Mouse (Mus musculus) hematopoietic stem cell, adult 5-6 weeks (primary cell): Measurements from ENCODE around the gene Igdcc4. TPM values are rescaled to one million over a fixed set of nuclear protein-coding genes. Genes with fewer than 3 reads are reported as not detected.

Experiments
- ATAC-seq, 2 experiments: fragments of 125-278 bp in 1 of 2; replicated peaks in 1 of 2; 2 replicates each; pipeline ENCODE4 v1.8.0; 2016 to 2017; ENCODE audit warnings: inconsistent platforms in 2 of 2, mild to moderate bottlenecking in 2 of 2, moderate number of reproducible peaks in 2 of 2, low read depth in 1 of 2, moderate TSS enrichment in 1 of 2; ENCODE audit not compliant: low FRiP score in 2 of 2, poor library complexity in 2 of 2, severe bottlenecking in 2 of 2, insufficient read depth in 1 of 2, low TSS enrichment in 1 of 2
- total RNA-seq: library from RNA; stranded (forward); fragments of 172-1452, 232-1000 nt; gene quantifications from 2 replicates; pipeline ENCODE4 v1.2.3, GENCODE M21; 2017

Igdcc4 gene
- total RNA-seq, 1 experiment from 2014 or later: 1.4 TPM

DNA sequence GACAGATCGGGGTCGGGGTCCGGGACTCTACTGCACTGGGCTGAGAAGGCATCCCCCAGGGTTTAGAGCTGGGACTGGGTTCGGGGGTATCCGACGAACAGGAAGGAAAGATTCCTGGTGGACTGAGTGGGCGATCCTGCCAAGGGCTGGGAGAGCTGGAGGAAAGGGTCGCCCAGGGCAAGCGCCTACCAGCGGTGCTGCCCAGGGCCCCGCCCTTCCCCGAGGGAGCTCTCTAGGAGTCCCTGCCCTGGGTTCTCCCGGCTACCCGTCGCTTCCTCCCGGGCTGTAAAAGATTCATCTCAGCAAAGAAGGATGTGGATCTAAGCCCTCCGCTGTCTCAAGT is 40.7 kb downstream of the Igdcc4 start:
- ATAC-seq: 0 out of 4 replicates have a peak, but pooled peaks of 1 of the 2 experiments have one; percentile 29

DNA sequence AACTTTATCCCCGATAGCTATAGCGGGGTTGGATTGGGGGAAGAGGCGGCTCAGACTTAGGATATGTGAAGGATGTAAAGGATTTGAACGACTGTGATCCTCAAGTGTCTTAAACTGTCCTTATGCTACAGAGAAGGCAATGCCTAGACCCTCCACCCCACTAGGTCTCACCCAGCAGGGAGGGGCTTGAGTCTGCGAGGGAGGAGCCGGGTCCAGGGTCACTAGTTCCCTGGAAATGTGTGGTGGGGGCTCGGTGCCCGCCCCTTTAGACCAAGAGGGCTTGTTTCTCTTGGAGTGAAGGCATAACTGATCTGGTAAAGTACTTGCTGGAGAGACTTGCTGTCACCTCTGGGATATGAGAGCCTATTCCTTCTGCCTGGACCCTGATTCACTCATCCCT is 41.1 kb downstream of the Igdcc4 start:
- ATAC-seq: no peak

DNA sequence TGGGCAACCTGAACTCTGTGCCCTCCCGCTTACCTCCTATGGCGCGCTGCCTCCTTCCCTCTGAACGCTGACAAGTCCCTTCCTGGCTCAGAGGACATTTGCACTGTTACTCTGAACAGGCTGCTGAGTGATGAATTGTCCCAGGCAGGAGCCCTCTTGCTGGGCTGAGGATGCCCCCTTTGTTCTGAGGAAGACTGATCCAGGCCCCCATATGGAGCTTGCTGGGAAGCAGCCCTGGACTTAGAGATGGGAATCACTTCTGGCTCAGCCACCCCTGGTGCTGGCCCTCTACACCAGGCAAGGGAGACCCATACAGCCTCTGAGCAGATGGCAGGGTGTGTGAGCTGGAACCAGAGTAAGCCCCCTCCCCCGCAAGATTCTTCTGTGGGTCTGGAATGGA is 44.7 kb downstream of the Igdcc4 start:
- no peak for ATAC-seq

DNA sequence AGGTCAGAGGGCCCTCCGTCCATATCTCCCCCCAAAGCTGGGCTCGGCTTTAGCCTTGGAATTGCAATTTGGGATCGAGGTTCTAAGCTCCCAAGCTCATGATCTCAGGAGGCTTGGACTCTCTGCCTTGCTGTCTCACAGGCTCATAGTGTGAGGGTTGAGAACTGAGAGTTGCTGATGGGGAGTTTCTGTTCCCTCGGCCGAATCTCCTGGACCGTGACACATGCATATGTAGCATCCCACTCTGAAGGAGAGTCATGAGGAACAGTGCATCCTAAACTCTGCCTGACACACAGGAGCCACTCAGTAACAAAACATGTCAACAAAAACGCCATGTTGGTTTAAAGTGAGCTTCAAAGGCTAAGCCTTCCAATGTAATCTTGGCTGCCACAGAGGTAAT is 47.2 kb downstream of the Igdcc4 start:
- no peak for ATAC-seq

DNA sequence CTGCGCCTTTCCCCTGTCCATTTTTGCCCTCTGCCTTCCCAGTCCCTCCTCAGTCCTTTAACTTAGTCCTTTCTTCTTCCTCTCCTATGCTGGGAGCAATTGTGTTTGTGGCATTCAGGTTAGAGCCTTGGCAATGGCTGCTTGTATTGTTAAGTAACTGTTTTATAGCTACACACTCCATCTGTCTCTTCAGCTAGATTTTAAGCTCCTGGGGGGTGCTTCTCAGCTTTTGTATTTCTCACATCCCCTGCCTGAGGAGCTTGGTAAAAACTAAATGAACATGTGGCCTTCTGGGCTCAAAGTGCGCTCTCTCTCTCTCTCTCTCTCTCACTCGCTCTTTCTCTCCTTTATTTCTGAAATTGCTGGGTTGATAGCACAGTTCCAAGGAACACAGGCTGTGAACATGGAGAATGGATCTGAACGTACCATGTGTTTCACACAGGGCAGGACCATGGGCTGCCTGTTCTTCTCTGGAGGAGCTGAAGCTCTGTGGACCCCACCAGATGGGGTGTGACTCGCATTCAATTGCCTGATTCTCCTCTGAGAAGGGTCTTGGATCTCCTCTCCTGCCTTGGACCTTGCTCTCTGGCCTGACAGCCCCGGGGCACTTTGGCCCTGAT is 51.5 kb downstream of the Igdcc4 start:
- no peak for ATAC-seq

DNA sequence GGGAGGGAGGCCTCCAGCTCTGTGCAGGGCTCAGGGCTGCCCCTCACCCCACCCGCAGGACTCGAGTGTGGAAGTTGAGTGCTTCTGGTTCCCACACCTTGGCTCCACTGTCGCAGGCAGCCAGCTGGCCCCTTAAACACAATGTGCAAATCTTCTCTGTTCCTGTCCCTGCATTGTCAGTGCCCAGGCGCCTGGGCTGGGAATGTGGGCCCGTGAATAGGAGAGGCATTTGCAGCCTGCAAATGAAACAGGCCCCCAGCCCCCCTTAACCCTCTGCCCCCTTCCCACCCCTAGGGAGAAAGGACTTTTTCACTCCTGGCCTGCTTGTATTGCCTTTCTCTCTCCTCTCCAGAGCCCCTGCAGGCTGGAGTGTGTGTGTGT is 52.0 kb downstream of the Igdcc4 start:
- no peak for ATAC-seq

DNA sequence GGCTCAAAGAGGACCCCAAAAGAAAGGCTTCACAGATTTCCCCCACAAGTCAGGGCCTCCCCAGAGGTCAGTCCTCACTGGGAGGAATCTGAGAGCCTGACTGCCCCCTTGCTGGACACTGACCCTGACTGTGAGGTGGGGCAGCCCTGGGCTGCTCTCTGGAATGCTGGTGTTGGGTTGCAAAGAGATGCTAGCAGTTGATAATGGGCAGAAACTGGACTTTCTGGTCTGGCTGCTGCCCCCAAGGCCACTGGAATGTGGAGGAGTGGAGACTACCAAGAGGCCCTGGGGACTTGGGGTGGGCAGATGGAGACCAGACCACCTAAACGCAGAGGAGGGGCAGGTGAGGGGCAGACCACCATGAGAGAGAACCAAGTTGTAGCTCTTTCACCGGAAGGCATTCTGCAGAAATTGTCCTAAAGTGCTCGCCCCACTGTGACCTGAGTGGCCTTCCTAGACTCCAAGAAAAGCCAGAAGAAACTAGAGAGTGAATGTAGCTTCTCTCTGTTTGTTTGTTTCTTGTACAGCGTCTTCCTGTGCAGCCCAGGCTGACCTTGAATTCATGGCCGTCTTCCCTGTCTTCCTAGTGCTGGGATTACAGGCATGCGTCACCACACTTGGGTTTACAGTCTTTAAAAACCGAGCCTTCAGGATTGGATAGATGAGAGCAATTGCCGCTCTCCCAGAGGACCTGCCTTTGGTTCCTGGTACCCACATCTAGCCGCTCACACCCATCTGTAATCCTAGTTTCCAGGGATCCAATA is 53.6 kb downstream of the Igdcc4 start:
- ATAC-seq: no peak

DNA sequence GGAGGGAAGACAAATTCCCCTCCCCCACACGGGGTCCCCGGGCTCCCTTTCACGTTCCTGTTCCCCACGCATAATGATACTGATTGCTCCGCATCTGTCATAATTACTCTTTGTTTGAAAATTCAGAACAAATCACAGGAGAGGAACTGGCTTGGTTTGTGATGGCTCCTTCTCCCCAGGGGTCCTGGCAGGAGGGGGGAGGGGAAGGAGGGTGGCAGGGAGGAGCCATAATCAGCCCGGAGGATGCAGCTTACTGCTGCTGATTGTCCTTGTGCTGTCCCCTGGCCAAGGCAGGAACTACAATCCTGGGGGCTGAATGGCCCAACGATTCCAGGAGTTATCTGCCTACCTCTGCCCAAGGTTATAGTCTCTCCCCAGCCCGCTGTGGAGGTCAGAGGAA is 55.3 kb downstream of the Igdcc4 start:
- ATAC-seq: no peak; a peak in 1 of 4 replicates

DNA sequence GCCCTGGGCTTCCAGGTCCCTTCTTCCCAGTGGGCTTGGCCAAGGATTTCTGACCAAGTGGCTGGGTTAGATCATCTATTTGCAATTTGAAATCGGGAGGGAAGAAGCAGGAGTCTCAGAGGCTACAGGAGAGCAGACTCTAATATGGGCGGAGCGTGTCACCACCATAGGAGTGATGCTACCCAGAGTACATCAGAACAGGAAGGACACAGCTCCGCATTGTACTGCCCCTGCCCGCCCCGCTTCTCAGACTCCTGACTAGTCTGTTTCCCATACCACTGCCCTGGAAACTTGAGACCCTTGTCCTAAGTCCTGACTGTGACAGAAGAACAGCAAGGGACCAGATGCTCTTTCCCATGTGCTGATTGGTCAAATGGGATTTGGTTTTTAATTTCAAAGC is 56.3 kb downstream of the Igdcc4 start:
- no peak for ATAC-seq

DNA sequence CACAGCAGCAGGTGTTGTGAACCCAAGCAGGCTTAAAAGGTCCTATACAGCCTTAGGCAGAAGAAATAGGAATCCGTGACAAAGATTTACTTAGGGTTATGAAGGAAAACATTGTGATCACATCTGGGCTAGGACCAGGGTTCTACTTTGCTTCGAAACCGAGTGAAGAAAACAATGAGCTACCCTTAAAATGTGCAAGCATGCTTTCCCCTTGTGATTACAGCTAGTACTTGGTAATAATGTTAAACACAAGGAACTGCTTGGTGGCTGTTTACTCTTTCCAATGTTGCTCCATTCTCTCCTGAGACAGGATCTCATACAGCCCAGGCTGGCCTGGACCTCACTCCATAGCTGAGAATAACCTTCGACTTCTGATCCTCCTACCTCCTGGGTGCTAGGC is 59.9 kb downstream of the Igdcc4 start:
- ATAC-seq: no peak

DNA sequence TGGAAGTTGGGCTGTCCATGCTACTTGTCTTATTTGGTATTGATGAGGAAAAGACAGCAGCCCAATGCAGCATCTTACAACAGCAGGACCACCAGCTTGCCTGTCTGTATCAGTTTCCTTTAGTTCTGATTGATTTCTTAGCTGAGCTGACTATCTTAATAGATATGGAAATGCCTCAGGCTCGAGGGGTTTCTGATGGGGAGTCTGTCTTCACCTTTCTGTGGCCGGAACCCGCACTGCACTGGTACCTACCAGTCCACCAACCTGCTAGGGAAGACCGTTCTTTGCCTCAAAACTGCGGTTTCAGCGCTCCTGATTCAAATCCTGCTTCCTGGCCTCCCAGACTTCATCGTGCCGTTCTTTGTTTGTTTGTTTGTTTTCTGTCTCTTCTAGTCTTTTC is 60.6 kb downstream of the Igdcc4 start:
- ATAC-seq: no peak

DNA sequence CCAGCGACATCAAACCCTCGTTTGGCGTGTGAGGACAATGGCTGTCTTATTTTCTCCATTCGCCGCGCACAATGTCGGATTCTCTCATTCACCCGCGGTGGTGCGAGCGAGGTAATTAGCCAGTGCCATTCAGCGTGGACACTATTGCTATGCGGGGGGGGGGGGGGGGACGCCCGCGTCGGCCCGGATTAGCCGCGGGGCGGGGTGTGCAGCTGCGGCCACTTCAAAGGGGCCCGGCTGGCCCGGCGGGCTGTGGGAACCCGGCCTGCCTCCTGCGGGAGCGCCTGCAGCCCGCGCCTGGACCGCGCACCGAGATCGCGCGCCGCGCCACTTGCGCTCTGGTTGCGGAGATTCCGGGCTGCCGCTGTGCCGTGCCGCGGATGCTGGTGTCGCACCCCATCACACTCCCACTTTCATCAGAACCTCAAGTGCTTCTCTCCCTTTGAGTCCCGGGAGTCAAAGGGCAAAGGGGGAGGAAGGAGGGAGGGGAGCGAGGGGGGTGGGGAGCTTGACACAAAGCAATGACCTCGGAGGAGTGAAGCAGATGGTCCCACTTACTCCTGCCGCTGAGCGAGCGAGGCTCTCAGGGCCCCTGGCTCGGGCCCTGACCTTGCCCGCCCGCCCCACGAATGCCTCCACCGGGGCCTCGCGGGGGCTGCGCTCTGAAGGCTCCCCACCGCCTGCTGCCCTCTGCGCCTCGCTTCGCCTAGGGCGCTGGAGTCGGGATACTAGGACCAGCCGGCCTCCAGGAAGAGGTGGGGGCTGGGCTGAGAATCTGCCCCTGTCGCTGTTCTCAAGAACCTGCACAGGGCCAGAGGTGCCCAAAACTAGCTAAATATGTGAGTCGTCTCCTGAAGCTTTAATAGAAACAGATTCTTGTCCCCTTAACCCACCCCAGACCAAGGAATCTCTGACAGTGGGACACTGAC is 61.7 kb downstream of the Igdcc4 start:
- no peak for ATAC-seq

DNA sequence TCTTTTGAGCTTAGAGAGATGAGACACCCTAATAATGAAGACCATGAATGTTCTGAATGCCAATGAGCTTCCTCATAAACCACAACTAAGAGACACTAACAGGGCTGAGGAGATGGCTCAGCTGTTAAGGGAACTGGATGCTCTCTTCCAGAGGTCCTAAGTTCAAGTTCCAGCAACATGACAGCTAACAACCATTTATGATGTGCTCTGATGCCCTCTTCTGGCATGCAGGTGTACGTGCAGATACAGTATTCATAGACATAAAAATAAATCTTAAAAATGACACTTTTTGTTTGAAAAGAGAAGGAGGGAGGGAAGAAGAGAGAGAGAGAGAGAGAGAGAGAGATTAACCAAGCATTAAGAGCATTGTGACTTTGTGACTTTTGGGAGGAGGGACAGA is 63.6 kb downstream of the Igdcc4 start:
- ATAC-seq: no peak

DNA sequence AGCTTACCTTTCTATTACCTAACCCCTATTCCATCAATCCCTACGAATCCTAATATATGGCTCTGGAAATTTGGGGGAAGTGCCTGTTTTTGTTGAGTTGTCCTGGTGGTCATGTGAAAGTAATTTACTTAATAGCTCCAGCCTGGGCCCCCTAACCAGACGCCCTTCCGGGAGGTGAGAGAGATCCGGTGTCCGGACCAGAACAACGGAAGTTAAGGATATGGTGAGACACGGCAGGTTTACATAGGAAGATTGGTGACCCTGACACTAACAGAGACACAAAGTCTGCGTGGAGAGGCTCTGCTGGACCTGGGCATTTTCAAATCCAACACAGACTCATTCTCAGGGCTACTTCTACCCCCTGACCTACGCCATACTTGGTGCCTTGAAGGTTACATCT is 65.1 kb downstream of the Igdcc4 start:
- no peak for ATAC-seq

DNA sequence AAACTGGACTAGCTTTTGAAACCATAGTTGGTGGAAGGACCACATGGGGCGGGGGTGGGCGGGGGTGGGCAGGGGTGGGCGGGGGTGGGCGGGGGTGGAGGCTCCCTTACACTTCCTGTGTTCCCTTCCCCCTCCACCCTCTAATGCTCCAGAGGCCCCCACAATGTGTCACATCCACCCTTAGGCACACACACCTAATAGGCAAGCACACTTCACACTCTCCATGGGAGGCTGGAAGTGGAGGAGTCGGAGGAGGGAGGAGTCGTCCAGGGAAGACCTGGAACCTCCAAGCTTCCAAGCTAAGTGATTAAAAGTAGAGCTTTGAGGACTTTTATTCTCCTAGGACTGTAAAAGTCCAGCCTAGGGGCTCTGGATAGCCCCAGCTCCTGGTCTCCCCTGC is 67.2 kb downstream of the Igdcc4 start:
- no peak for ATAC-seq

DNA sequence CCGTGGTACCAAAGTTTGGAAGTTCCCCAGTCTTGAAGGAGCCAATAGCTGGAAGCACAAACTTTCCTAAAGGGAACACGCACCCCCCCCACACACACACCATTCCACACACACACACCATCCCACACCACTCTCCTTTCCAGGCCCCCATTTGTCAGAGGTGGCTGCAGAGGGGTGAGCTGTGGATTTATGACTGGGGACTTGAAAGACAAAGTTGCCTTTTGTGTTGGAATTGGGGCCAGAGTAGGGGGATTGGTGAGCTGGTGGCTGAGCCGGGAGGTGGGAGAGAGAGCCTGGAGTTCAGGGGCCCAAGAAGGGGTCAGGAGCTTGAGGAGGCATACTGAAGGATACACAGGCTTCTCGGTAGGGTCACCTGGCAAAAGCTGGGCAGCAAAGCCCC is 67.7 kb downstream of the Igdcc4 start:
- no peak for ATAC-seq

DNA sequence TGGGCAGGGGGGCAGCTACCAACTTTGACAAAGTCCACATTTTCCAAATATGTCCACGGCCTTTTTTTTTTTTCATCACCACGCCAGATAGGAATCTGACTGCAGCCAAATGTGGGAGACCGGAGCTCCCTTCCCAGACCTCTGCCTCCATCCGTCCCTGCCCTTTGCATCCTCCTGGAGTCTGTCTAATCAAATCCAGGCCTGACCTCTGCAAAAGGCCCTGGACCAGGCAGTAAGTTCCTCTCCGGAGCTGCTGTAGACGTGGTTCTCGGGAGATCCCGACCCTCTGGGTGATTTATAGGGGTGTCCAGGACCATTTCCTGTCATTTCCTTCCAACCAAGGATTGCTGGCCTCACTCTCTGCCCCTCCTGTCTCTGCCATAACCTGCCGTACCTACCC is 71.4 kb downstream of the Igdcc4 start:
- ATAC-seq: no peak

DNA sequence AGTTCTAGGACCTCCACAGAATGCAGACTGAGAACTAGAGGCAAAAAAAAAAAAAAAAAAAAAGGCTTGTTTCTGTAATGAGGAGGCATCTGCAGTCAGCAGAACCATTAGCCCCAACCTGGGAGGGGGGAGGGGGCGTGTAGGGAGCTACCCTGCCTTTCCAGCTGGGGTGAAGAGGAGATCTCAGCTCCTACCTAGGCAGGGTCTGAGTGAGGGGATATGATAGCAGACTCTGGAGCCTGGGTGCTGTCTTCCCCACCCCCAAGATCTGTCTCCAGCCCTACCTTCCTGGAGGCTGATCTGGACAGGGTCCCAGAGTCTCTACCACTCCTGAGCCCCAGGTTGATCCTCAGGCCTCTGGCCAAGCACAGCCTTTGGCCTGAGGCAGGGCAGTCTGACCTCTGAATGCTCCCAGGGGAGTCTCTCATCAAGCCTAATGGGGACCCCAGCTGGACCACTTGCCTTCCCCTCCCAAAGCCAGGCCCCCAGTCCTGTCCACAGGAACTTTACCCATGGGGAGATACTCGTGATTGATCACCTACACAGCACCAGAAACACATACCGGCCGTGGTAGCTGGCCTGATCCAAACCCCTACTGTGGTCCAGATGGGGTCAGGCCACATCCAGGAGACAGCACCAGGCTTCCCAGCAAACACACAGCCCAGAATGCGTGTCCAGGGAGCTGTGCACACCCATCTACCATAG is 74.1 kb downstream of the Igdcc4 start:
- ATAC-seq: no peak
